Mouse (Mus musculus) gastrocnemius, postnatal 10 days (tissue): ENCODE measurements around the gene Tie1. TPM values are rescaled to one million over a fixed set of nuclear protein-coding genes. Genes with fewer than 3 reads are reported as not detected.

Experiments
- total RNA-seq, 2 experiments: library from RNA; stranded (reverse); gene quantifications; 2 replicates each; pipeline ENCODE4 v1.2.3; 2021

Gene Tie1
- total RNA-seq, 2 experiments from 2014 or later = 37.6 to 38.5 TPM

Other genes with a start within 250 kb of the Tie1 start
- gene Ptprf, start 198.7 kb downstream of the Tie1 start, total RNA-seq = 10 to 100 TPM; 15.9 to 21.0 TPM
- gene Szt2, start 80.8 kb downstream of the Tie1 start, total RNA-seq = 10 to 100 TPM in 1 of 2 experiments, 1 to 10 TPM in 1; 9.6 to 13.4 TPM
- gene Med8, start 80.7 kb downstream of the Tie1 start, total RNA-seq = 10 to 100 TPM; 37.8 to 38.0 TPM
- gene Elovl1, start 62.0 kb downstream of the Tie1 start, total RNA-seq = 10 to 100 TPM; 20.2 to 28.3 TPM
- gene Cdc20, start 52.7 kb downstream of the Tie1 start, total RNA-seq = 10 to 100 TPM; 12.1 to 14.7 TPM
- under 1 TPM in 1 of 2 experiments, not detected in 1; 0.09 TPM for gene Mpl, start 32.5 kb downstream of the Tie1 start, total RNA-seq
- not detected for gene 2610528J11Rik, start 36.9 kb upstream of the Tie1 start, total RNA-seq
- under 1 TPM; 0.14 to 0.23 TPM for gene Tmem125, start 54.0 kb upstream of the Tie1 start, total RNA-seq
- gene Cfap57, start 130.7 kb upstream of the Tie1 start, total RNA-seq = not detected
- gene Ebna1bp2, start 130.7 kb upstream of the Tie1 start, total RNA-seq = 10 to 100 TPM; 43.3 to 47.1 TPM
- gene Olfr62, start 168.9 kb upstream of the Tie1 start, total RNA-seq = not detected
- not detected for gene Olfr1342, start 202.7 kb upstream of the Tie1 start, total RNA-seq
- not detected for gene Olfr1341, start 213.5 kb upstream of the Tie1 start, total RNA-seq
- gene Olfr1340, start 230.1 kb upstream of the Tie1 start, total RNA-seq = not detected
- gene Olfr1339, start 242.1 kb upstream of the Tie1 start, total RNA-seq = not detected